Mouse (Mus musculus): ENCODE measurements around the gene Gfer.
A peak's percentile ranks its signal among the peaks of the same experiment; 100 is the strongest.

The Gfer gene

GRCm38 (mm10) chr17:24646381-24646780, 49.6 kb downstream of the Gfer start:
- DNase-seq, result no peak

GRCm38 (mm10) chr17:24645916-24646315, 50.0 kb downstream of the Gfer start:
- peak; percentile 41 for DNase-seq

GRCm38 (mm10) chr17:24644875-24645721, 50.9 kb downstream of the Gfer start:
- DNase-seq, result peak; percentile 65

- peak; percentile 65 for DNase-seq
These were observed 51.8 kb downstream of the Gfer start for GRCm38 (mm10) chr17:24644030-24644715.
